In genomic region chr14:21505036-21505435, GRCm38 (mm10) we compare ENCODE assay signal across 23 mouse cellular contexts.
"Had no signal": no experiment of that assay in that cellular context is flagged by ENCODE, and none has a peak within 500 bp of the region (broad histone marks: within the 10 kb centered on the region; RNA-seq: fewer than 3 reads in every experiment).

No protein-coding gene starts in this region.

- H3K9me3 ChIP-seq: intestine, embryonic 15.5 days; liver, embryonic 12.5 days; liver, embryonic 15.5 days; lung, embryonic 15.5 days; megakaryocyte, embryonic 14.5 days; midbrain, embryonic 10.5 days; midbrain, embryonic 13.5 days; neural tube, embryonic 13.5 days had no signal

- ATAC-seq: intestine, embryonic 15.5 days; liver, embryonic 12.5 days; midbrain, embryonic 13.5 days; midbrain, embryonic 16.5 days had no signal

- H3K4me2 ChIP-seq: intestine, embryonic 15.5 days; liver, embryonic 12.5 days; liver, embryonic 15.5 days; lung, embryonic 15.5 days; midbrain, embryonic 13.5 days; neural tube, embryonic 13.5 days had no signal

- H3K36me3 ChIP-seq: intestine, embryonic 15.5 days; liver, embryonic 12.5 days; liver, embryonic 15.5 days; lung, embryonic 15.5 days; midbrain, embryonic 13.5 days had no signal

- H3K27ac ChIP-seq: intestine, embryonic 15.5 days; kidney, postnatal 0 days; left cerebral cortex, adult 2 months; liver, embryonic 12.5 days; liver, embryonic 15.5 days; lung, embryonic 15.5 days; midbrain, embryonic 10.5 days; midbrain, embryonic 13.5 days; neural tube, embryonic 13.5 days had no signal

- H3K4me3 ChIP-seq: intestine, embryonic 15.5 days; left cerebral cortex, adult 2 months; liver, embryonic 12.5 days; liver, embryonic 15.5 days; lung, embryonic 15.5 days; megakaryocyte, embryonic 14.5 days; midbrain, embryonic 10.5 days; midbrain, embryonic 13.5 days; myocyte; neural tube, embryonic 13.5 days had no signal

- H3K27me3 ChIP-seq: intestine, embryonic 15.5 days; liver, embryonic 12.5 days; liver, embryonic 15.5 days; lung, embryonic 15.5 days; megakaryocyte, embryonic 14.5 days; midbrain, embryonic 13.5 days; neural tube, embryonic 13.5 days had no signal

- DNase-seq: kidney, adult 11 months; kidney, postnatal 25 days; layer of hippocampus, postnatal 36 days; left cerebral cortex, postnatal 4 days; liver; lung, adult 18-20 months; lung, postnatal 10 days; lung, postnatal 36 days; retina, postnatal 1 day; thymus, adult 18-20 months; thymus, postnatal 36 days had no signal

- H3K9ac ChIP-seq: intestine, embryonic 15.5 days; liver, embryonic 12.5 days; liver, embryonic 15.5 days; lung, embryonic 15.5 days; midbrain, embryonic 13.5 days; neural tube, embryonic 13.5 days had no signal
